Mouse (Mus musculus): ENCODE data around the gene Ulk2. TPM values are rescaled to one million over a fixed set of nuclear protein-coding genes. Genes with fewer than 3 reads are reported as not detected.

Gene Ulk2
- polyA plus RNA-seq (2016; fragmentation: Nextera tagmentation; extraction: Ambion mirVana): 34.5 and 40.6 TPM in 2 replicates

GRCm38 (mm10) chr11:61854988-61855411, at the start of gene Ulk2:
Gene Ulk2 (minus strand): TSS chr11:61855073.
- under 1% methylated on average over 58 of the region's 58 CpGs for WGBS
- ATAC-seq (ENCODE audit: low FRiP score, low read depth): peak; percentile 92
- H3K36me3 ChIP-seq: no peaks in the 10 kb centered on the region; the same call in 1 of the 2 replicates
- H3K9me3 ChIP-seq: no peaks in the 10 kb centered on the region
- H3K4me1 ChIP-seq: peaks cover 5% of the 10 kb centered on the region; the same call in 1 of the 2 replicates
- H3K27me3 ChIP-seq (replicated peaks): no peaks in the 10 kb centered on the region
- H3K4me3 ChIP-seq: peak within 1 kb of the TSS; percentile 95
- H3K4me2 ChIP-seq (replicated peaks): peak within 1 kb of the TSS; percentile 61
- peak within 1 kb of the TSS; percentile 97 for H3K9ac ChIP-seq
- peak within 1 kb of the TSS; percentile 91 for H3K27ac ChIP-seq

DNA sequence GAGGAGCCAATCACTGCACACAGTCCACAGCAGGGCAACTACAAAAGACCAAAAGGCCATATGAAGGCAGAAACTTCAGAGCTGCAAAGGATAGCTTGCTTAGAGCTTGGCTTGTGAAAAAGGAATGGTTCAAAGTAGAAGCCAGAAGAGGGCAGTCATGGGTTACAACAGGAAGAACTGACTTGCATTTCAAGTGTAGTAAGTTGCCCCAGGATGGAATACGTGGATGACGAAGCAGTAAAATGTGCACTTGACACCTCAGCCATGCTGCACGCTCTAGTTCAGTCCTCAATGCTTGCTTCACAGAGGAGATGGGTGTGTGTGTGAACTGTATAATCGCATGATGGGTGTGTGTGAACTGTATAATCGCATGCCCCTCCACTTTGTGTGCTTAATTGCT, 27.3 kb upstream of the Ulk2 start:
- no peak overlapping the region for H3K27ac ChIP-seq
- no peak overlapping the region for H3K4me2 ChIP-seq (replicated peaks)
- 82% methylated on average over 5 of the region's 5 CpGs for WGBS
- no peak overlapping the region for H3K9ac ChIP-seq
- no peak overlapping the region for H3K4me3 ChIP-seq
- no peaks in the 10 kb centered on the region for H3K9me3 ChIP-seq
- no peaks in the 10 kb centered on the region for H3K27me3 ChIP-seq (replicated peaks)
- H3K36me3 ChIP-seq: peaks cover 38% of the 10 kb centered on the region
- no peaks in the 10 kb centered on the region for H3K4me1 ChIP-seq
- no peak for ATAC-seq (ENCODE audit: low FRiP score, low read depth)

DNA sequence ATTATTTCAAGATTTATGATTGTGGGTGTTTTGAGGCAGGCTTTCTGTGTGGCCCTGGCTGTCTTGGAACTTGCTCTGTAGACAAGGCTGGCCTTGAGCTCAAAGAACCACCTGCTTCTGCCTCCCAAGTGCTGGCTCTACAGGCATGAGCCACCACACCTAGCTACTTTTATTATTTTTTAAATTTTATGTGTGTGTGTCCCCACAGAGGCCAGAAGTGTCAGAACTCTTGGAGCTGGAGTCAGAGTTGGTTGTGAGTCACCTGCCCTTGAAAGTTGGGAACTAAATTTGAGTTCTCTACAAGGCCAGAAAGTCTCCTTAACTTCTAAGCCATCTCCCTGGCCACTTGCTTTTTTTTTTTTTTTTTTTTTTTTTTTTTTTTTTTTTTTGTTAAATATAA, 25.0 kb upstream of the Ulk2 start:
- no peaks in the 10 kb centered on the region for H3K4me1 ChIP-seq
- H3K36me3 ChIP-seq: peaks cover 45% of the 10 kb centered on the region
- no peak for ATAC-seq (ENCODE audit: low FRiP score, low read depth)
- H3K27me3 ChIP-seq (replicated peaks): no peaks in the 10 kb centered on the region
- H3K4me2 ChIP-seq (replicated peaks): no peak overlapping the region
- no peak overlapping the region for H3K27ac ChIP-seq
- no peaks in the 10 kb centered on the region for H3K9me3 ChIP-seq
- no peak overlapping the region for H3K9ac ChIP-seq
- H3K4me3 ChIP-seq: no peak overlapping the region

GRCm38 (mm10) chr11:61871881-61872280, 17.0 kb upstream of the Ulk2 start:
- no peaks in the 10 kb centered on the region for H3K4me1 ChIP-seq
- peaks cover 65% of the 10 kb centered on the region for H3K36me3 ChIP-seq
- H3K9ac ChIP-seq: no peak overlapping the region
- no peak overlapping the region for H3K4me2 ChIP-seq (replicated peaks)
- no peaks in the 10 kb centered on the region for H3K27me3 ChIP-seq (replicated peaks)
- no peak overlapping the region for H3K4me3 ChIP-seq
- no peaks in the 10 kb centered on the region for H3K9me3 ChIP-seq
- no peak for ATAC-seq (ENCODE audit: low FRiP score, low read depth)
- no peak overlapping the region for H3K27ac ChIP-seq
- WGBS: 93% methylated on average over 5 of the region's 5 CpGs

- Histone ChIP-seq H3K4me1 (no peaks in the 10 kb centered on the region), H3K9ac (no peak overlapping the region), H3K27ac (no peak overlapping the region), H3K9me3 (no peaks in the 10 kb centered on the region), H3K36me3 (peaks cover 25% of the 10 kb centered on the region), H3K27me3 (replicated peaks) (no peaks in the 10 kb centered on the region), H3K4me3 (no peak overlapping the region), H3K4me2 (replicated peaks) (no peak overlapping the region)
- ATAC-seq (ENCODE audit: low FRiP score, low read depth): no peak
These were observed 12.0 kb upstream of the Ulk2 start for GRCm38 (mm10) chr11:61866856-61867255.

DNA sequence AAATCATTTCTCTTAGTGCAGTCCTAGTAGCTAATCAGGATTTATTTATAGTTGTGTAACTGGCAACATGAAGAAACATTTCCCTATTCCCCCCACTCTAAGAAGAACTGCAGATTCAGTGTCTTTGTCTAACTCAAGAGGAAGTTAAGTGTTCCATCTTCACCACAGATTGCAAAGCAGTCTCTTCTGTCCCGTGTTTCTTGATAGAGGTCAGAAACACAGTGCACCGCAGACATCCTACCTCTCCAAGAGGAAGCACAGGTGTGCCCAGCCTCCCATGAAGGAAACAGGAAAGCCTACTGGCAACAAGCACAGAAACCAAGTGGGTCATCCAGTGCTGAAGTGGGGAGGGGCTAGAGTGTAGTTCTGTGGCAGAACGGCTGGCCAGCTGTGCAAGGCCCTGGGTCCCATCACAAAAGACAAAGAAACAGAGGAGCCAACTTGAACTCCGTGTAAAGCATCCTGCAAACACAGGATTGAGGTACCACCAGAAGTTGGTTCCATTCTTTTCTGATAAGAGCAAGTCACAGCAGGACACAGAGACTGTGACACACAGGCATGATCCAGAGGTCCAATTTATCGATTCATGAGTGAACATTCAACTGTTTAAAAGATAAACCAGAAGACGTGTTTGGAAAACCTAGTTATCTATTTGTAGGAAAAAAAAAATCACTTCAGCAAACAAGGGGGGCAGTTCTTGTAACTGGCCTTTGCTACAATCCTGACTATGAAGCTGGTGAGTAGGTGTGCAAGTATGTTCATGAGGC, 7.1 kb upstream of the Ulk2 start:
- H3K9ac ChIP-seq: no peak overlapping the region
- no peak for ATAC-seq (ENCODE audit: low FRiP score, low read depth)
- no peak overlapping the region for H3K27ac ChIP-seq
- no peaks in the 10 kb centered on the region for H3K4me1 ChIP-seq
- no peaks in the 10 kb centered on the region for H3K27me3 ChIP-seq (replicated peaks)
- H3K4me3 ChIP-seq: no peak overlapping the region
- no peak overlapping the region for H3K4me2 ChIP-seq (replicated peaks)
- H3K36me3 ChIP-seq: no peaks in the 10 kb centered on the region
- no peaks in the 10 kb centered on the region for H3K9me3 ChIP-seq
- 75% methylated on average over 6 of the region's 6 CpGs for WGBS

DNA sequence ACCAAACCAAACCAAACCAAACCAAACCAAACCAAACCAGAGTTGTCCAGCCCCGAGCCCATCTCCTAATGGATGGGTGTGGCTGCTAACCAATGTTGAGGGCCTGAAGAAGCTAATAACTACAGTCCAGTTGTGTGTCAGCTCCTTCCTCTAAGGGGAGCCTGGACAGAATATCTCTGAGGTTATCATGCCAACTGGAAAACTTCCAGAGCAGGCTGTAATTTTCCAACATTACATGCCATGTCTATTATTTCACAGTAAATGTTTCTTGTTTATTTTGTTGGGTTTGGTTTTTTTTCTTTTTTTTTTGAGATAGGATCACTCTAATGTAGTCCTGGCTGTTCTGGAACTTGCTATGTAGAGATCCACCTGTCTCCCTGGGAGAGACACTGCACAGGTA, 4.4 kb upstream of the Ulk2 start:
- H3K27ac ChIP-seq: no peak overlapping the region
- H3K4me3 ChIP-seq: no peak overlapping the region
- no peaks in the 10 kb centered on the region for H3K9me3 ChIP-seq
- 76% methylated on average over 1 of the region's 1 CpGs for WGBS
- no peak overlapping the region for H3K4me2 ChIP-seq (replicated peaks)
- no peak overlapping the region for H3K9ac ChIP-seq
- no peaks in the 10 kb centered on the region for H3K36me3 ChIP-seq
- no peak for ATAC-seq (ENCODE audit: low FRiP score, low read depth)
- H3K27me3 ChIP-seq (replicated peaks): no peaks in the 10 kb centered on the region
- no peaks in the 10 kb centered on the region for H3K4me1 ChIP-seq

DNA sequence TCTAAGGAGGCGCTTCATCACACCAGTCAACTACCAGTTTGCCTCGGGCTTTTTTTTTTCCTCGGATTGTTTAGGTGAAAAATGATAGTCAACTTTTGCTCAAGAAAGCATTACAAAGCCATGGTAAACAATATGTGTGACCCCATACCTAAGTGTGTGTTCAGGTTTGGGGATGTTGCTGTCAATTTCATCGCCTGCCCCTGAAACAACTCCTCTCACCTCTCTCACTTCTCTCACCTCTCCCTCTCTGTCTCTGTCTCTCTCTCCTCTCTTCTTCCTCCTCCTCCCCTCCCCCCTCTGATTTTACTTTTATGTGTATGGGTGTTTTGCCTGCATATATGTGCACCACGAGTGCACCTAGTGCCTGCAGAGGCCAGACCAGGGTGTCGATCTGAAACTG, 666 bp upstream of the Ulk2 start:
- peak overlapping the region; percentile 95 for H3K4me3 ChIP-seq
- no peaks in the 10 kb centered on the region for H3K27me3 ChIP-seq (replicated peaks)
- H3K27ac ChIP-seq: no peak overlapping the region
- peak overlapping the region; percentile 61 for H3K4me2 ChIP-seq (replicated peaks)
- ATAC-seq (ENCODE audit: low FRiP score, low read depth): no peak
- 56% methylated on average over 6 of the region's 6 CpGs for WGBS
- H3K9me3 ChIP-seq: no peaks in the 10 kb centered on the region
- H3K36me3 ChIP-seq: no peaks in the 10 kb centered on the region; the same call in 1 of the 2 replicates
- peaks cover 5% of the 10 kb centered on the region; the same call in 1 of the 2 replicates for H3K4me1 ChIP-seq
- H3K9ac ChIP-seq: peak overlapping the region; percentile 97

- H3K9ac ChIP-seq: peak overlapping the region; percentile 97
- peak; percentile 87 for ATAC-seq (ENCODE audit: low FRiP score, low read depth)
- H3K4me2 ChIP-seq (replicated peaks): peak overlapping the region; percentile 61
- peaks cover 5% of the 10 kb centered on the region; the same call in 1 of the 2 replicates for H3K4me1 ChIP-seq
- no peaks in the 10 kb centered on the region for H3K27me3 ChIP-seq (replicated peaks)
- under 1% methylated on average over 87 of the region's 87 CpGs for WGBS
- H3K9me3 ChIP-seq: no peaks in the 10 kb centered on the region
- no peaks in the 10 kb centered on the region; the same call in 1 of the 2 replicates for H3K36me3 ChIP-seq
- H3K4me3 ChIP-seq: peak overlapping the region; percentile 95
- H3K27ac ChIP-seq: peak overlapping the region; percentile 91
These were observed 474 bp downstream of the Ulk2 start for GRCm38 (mm10) chr11:61854211-61854987.

DNA sequence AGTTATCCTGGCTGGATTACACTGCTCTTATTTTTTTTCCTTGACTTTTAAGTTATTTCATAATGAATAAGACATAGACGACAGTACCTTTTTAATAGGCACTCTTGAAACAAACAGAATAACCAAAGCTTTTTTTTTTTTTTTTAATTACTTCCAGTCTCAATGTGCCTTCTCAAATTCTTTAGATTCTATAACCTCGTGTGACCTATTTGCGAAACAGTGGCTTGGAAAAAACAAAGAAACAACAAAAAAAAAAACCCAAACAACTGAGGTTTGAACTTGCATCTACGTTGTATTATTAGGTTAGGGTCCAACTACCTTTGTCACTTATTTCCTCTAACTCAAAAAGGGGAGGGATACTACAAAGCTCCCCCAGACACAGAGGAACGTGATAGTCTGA, 1.2 kb downstream of the Ulk2 start:
- H3K4me1 ChIP-seq: peaks cover 5% of the 10 kb centered on the region; the same call in 1 of the 2 replicates
- H3K9ac ChIP-seq: peak overlapping the region; percentile 97; the same call in 1 of the 2 replicates
- 14% methylated on average over 5 of the region's 5 CpGs for WGBS
- H3K9me3 ChIP-seq: no peaks in the 10 kb centered on the region
- ATAC-seq (ENCODE audit: low FRiP score, low read depth): no peak
- H3K27ac ChIP-seq: peak overlapping the region; percentile 91; the same call in 1 of the 2 replicates
- H3K27me3 ChIP-seq (replicated peaks): no peaks in the 10 kb centered on the region
- no peaks in the 10 kb centered on the region; the same call in 1 of the 2 replicates for H3K36me3 ChIP-seq
- peak overlapping the region; percentile 61 for H3K4me2 ChIP-seq (replicated peaks)
- H3K4me3 ChIP-seq: peak overlapping the region; percentile 95

DNA sequence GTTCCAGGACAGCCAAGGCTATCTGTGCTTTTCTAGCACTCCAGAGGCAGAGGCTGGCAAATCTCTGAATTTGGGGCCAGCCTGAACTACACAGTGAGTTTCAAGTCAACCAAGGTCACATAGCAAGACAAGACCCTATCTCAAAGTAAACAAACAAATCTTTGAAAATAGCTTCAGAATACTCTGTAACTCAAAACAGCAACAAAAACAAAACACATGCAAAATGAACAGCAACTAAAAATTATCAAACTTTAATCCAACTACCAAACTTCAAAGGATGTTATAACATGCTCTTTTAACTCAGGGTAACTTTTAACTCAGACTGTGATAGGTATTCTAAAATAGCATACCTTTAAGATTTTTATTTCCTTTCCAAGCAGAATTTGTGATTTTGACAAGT, 2.0 kb downstream of the Ulk2 start:
- H3K9me3 ChIP-seq: no peaks in the 10 kb centered on the region
- H3K27ac ChIP-seq: no peak overlapping the region
- peaks cover 5% of the 10 kb centered on the region; the same call in 1 of the 2 replicates for H3K4me1 ChIP-seq
- H3K4me3 ChIP-seq: no peak overlapping the region
- no peaks in the 10 kb centered on the region; the same call in 1 of the 2 replicates for H3K36me3 ChIP-seq
- H3K27me3 ChIP-seq (replicated peaks): no peaks in the 10 kb centered on the region
- H3K4me2 ChIP-seq (replicated peaks): peak overlapping the region; percentile 36
- no peak overlapping the region for H3K9ac ChIP-seq
- ATAC-seq (ENCODE audit: low FRiP score, low read depth): no peak

GRCm38 (mm10) chr11:61851195-61851594, 3.7 kb downstream of the Ulk2 start:
- no peak for ATAC-seq (ENCODE audit: low FRiP score, low read depth)
- H3K27me3 ChIP-seq (replicated peaks): no peaks in the 10 kb centered on the region
- WGBS: 89% methylated on average over 3 of the region's 3 CpGs
- no peak overlapping the region for H3K4me2 ChIP-seq (replicated peaks)
- no peak overlapping the region for H3K27ac ChIP-seq
- no peak overlapping the region for H3K9ac ChIP-seq
- no peak overlapping the region for H3K4me3 ChIP-seq
- H3K36me3 ChIP-seq: no peaks in the 10 kb centered on the region; the same call in 1 of the 2 replicates
- peaks cover 5% of the 10 kb centered on the region; the same call in 1 of the 2 replicates for H3K4me1 ChIP-seq
- H3K9me3 ChIP-seq: no peaks in the 10 kb centered on the region
